Comparison of ENCODE assay signal across 14 mouse cellular contexts in the genomic region with DNA sequence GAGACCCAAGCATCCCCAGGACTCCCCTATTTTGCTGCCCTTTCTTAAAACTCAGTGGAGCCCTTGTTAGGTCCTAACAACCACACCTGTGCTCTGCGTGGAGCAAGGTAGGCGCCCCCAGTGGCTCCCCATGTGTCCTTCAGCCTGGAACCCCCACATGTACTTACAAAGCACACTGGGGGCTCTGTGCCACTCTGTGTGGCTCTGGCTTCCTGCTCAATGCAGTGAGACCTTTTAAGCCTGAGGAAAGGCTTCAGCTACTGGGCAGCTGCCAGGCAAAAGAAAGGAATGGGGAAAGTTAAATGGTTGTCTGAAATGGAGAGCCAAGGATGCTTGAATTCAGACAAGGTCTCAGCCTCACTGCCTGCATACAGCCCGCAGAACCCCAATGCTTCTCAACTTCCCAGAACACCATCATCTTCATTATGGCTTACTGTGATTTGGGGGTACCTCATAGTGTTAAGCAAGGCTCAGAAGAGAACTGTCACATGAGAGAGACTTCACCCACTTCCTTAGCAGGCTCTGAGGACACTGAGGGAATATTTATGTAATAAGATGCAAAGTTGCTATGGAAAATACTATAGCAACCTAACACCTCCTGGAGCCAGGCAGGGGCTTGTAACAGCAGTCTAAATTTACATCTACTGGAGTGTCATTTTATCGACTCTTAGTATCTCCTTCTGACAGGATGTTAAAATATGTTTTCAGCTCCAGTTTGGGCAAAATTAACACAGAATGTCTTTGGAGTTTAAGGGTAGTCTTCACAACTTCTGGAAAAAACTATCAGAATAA.
DNase-seq lines count a peak whose midpoint lies in the region; ATAC-seq lines count a peak whose summit lies in the region.
"Had no signal": no experiment of that assay in that cellular context is flagged by ENCODE, and none has a peak within 500 bp of the region (broad histone marks: within the 10 kb centered on the region; RNA-seq: fewer than 3 reads in every experiment).

No protein-coding gene starts in this region.

- no peaks in the 10 kb centered on the region for H3K27me3 ChIP-seq in hindbrain, embryonic 13.5 days
- no peaks in the 10 kb centered on the region for H3K27me3 ChIP-seq in hindbrain, embryonic 11.5 days (ENCODE audit: control insufficient read depth, insufficient read depth, low read length)
- H3K27me3 ChIP-seq: intestine, embryonic 15.5 days had no signal

- no peak overlapping the region for H3K4me2 ChIP-seq in hindbrain, embryonic 13.5 days
- no peak overlapping the region for H3K4me2 ChIP-seq in hindbrain, embryonic 11.5 days (replicated peaks; ENCODE audit: low read depth, low read length)
- H3K4me2 ChIP-seq: intestine, embryonic 15.5 days had no signal

- WGBS in hindbrain, embryonic 13.5 days: 66% methylated on average over 4 of the region's 4 CpGs
- 80% methylated on average over 4 of the region's 4 CpGs for WGBS in hindbrain, embryonic 11.5 days

- intact Hi-C loops in left cerebral cortex, postnatal 10 days (cut with DNase I): no loop called here

- no peaks in the 10 kb centered on the region for H3K36me3 ChIP-seq in hindbrain, embryonic 13.5 days
- no peaks in the 10 kb centered on the region for H3K36me3 ChIP-seq in hindbrain, embryonic 11.5 days (ENCODE audit: control insufficient read depth, insufficient read depth, low read length)
- H3K36me3 ChIP-seq: intestine, embryonic 15.5 days had no signal

- peaks cover 14% of the 10 kb centered on the region for H3K4me1 ChIP-seq in hindbrain, embryonic 13.5 days (replicated peaks)
- H3K4me1 ChIP-seq in hindbrain, embryonic 11.5 days (replicated peaks; ENCODE audit: control insufficient read depth, insufficient read depth, low read length): no peaks in the 10 kb centered on the region
- H3K4me1 ChIP-seq: intestine, embryonic 15.5 days had no signal

- H3K9me3 ChIP-seq in hindbrain, embryonic 13.5 days: no peaks in the 10 kb centered on the region
- H3K9me3 ChIP-seq in hindbrain, embryonic 11.5 days (ENCODE audit: control insufficient read depth, low read length): no peaks in the 10 kb centered on the region
- H3K9me3 ChIP-seq: intestine, embryonic 15.5 days had no signal

- DNase-seq in hindbrain, embryonic 11.5 days (ENCODE audit: low spot score): no peak
- peak; percentile 49 for DNase-seq in right cerebral cortex, adult 18-20 months
- no peak for DNase-seq in right cerebral cortex, postnatal 14 days
- DNase-seq in left cerebral cortex, postnatal 10 days (ENCODE audit: extremely low spot score in 1 of 2, low spot score in 2 of 2): peak; percentile 40 to 45
- DNase-seq in kidney, adult 9 months: no peak
- DNase-seq in thymus, postnatal 14 days: no peak
- DNase-seq: cerebellum, adult 2 months; kidney, postnatal 25 days; lung, postnatal 36 days; spleen, adult 18-20 months had no signal

- no peak overlapping the region for H3K9ac ChIP-seq in hindbrain, embryonic 13.5 days
- H3K9ac ChIP-seq in hindbrain, embryonic 11.5 days (ENCODE audit: low read depth, low read length): no peak overlapping the region
- H3K9ac ChIP-seq: intestine, embryonic 15.5 days; liver, embryonic 14.5 days had no signal

- no peak for ATAC-seq in hindbrain, embryonic 13.5 days (ENCODE audit: low FRiP score)
- no peak for ATAC-seq in hindbrain, embryonic 11.5 days (ENCODE audit: low FRiP score)
- ATAC-seq: activated CD4-positive, CD25-positive, alpha-beta regulatory T cell, adult 4 months; intestine, embryonic 15.5 days had no signal

- H3K4me3 ChIP-seq in hindbrain, embryonic 13.5 days: no peak overlapping the region
- no peak overlapping the region for H3K4me3 ChIP-seq in hindbrain, embryonic 11.5 days (ENCODE audit: low read depth, low read length)
- H3K4me3 ChIP-seq: intestine, embryonic 15.5 days had no signal

- peak overlapping the region; percentile 12; the same call in 1 of the 2 replicates for H3K27ac ChIP-seq in hindbrain, embryonic 13.5 days
- no peak overlapping the region for H3K27ac ChIP-seq in hindbrain, embryonic 11.5 days (ENCODE audit: low read depth, low read length)
- H3K27ac ChIP-seq: intestine, embryonic 15.5 days; liver, embryonic 14.5 days had no signal

Comparison
In these comparisons a context has a peak if more than half of its experiments do, and no peak if none do; other contexts are left out.
1. DNase-seq: peak in right cerebral cortex, adult 18-20 months (single experiment) and left cerebral cortex, postnatal 10 days (2 of 2); none in hindbrain, embryonic 11.5 days (single experiment), right cerebral cortex, postnatal 14 days (single experiment), kidney, adult 9 months (single experiment) and thymus, postnatal 14 days (single experiment).